8 mouse cellular contexts compared by ENCODE assay signal in genomic region chr9:50555094-50555446, GRCm38 (mm10). TPM values are rescaled to one million over a fixed set of nuclear protein-coding genes. Genes with fewer than 3 reads are reported as not detected.
DNase-seq lines count a peak whose midpoint lies in the region; ATAC-seq and TF ChIP-seq lines count a peak whose summit lies in the region.

Gene Bco2 (minus strand): TSS chr9:50555181.

- intact Hi-C loops in gastrocnemius, adult 2 months (cut with DNase I): no loop called here

- H3K4me2 ChIP-seq in forebrain, postnatal 0 days (ENCODE audit: low read depth): peak within 1 kb of the TSS; percentile 47
- peak within 1 kb of the TSS; percentile 22 for H3K4me2 ChIP-seq in liver, embryonic 12.5 days

- no peak for DNase-seq in gastrocnemius, adult 2 months
- DNase-seq in gastrocnemius, postnatal 25 days: no peak
- DNase-seq in forebrain, postnatal 0 days: no peak
- DNase-seq in urinary bladder, adult 18-20 months (ENCODE audit: low spot score in 2 of 2): no peak
- DNase-seq in spleen, adult 18-20 months: no peak
- no peak for DNase-seq in layer of hippocampus, adult 9-10 months (ENCODE audit: low spot score)

- H3K4me3 ChIP-seq in gastrocnemius, adult 2 months: peak within 1 kb of the TSS; percentile 64
- H3K4me3 ChIP-seq in E14TG2a.4 (replicated peaks; ENCODE audit: low read length): peak within 1 kb of the TSS; percentile 56
- H3K4me3 ChIP-seq in forebrain, postnatal 0 days (ENCODE audit: low read depth, low read length): peak within 1 kb of the TSS; percentile 17
- H3K4me3 ChIP-seq in liver, embryonic 12.5 days: peak within 1 kb of the TSS; percentile 9; the same call in 1 of the 2 replicates

- no peaks in the 10 kb centered on the region for H3K36me3 ChIP-seq in E14TG2a.4 (ENCODE audit: insufficient read depth, low read length)
- H3K36me3 ChIP-seq in forebrain, postnatal 0 days (ENCODE audit: insufficient read depth): no peaks in the 10 kb centered on the region
- H3K36me3 ChIP-seq in liver, embryonic 12.5 days: no peaks in the 10 kb centered on the region

- TF ChIP-seq CTCF in gastrocnemius, adult 2 months (IDR thresholded peaks at IDR 0.05): no peak
- TF ChIP-seq CTCF in E14TG2a.4 (conservative IDR thresholded peaks at IDR 0.05; ENCODE audit: low read length): no peak
- TF ChIP-seq CTCF in forebrain, postnatal 0 days (IDR thresholded peaks at IDR 0.05; ENCODE audit: low read depth): no peak

- peaks cover 6% of the 10 kb centered on the region for H3K27me3 ChIP-seq in E14TG2a.4 (ENCODE audit: insufficient read depth, low read length)
- no peaks in the 10 kb centered on the region for H3K27me3 ChIP-seq in forebrain, postnatal 0 days (ENCODE audit: insufficient read depth, low read length)
- 0 out of 2 replicates have a peak, but pooled peaks cover 3% of the 10 kb centered on the region for H3K27me3 ChIP-seq in liver, embryonic 12.5 days (replicated peaks)

- no peaks in the 10 kb centered on the region for H3K9me3 ChIP-seq in E14TG2a.4 (ENCODE audit: low read length)
- H3K9me3 ChIP-seq in forebrain, postnatal 0 days (ENCODE audit: low read length): no peaks in the 10 kb centered on the region
- no peaks in the 10 kb centered on the region for H3K9me3 ChIP-seq in liver, embryonic 12.5 days (replicated peaks)

- H3K27ac ChIP-seq in gastrocnemius, adult 2 months: peak within 1 kb of the TSS; percentile 74
- H3K27ac ChIP-seq in forebrain, postnatal 0 days (ENCODE audit: low read depth, low read length): peak within 1 kb of the TSS; percentile 57
- H3K27ac ChIP-seq in liver, embryonic 12.5 days: no peak within 1 kb of the TSS

- peak within 1 kb of the TSS; percentile 34; the same call in 1 of the 2 replicates for H3K9ac ChIP-seq in forebrain, postnatal 0 days
- no peak within 1 kb of the TSS for H3K9ac ChIP-seq in liver, embryonic 12.5 days

- H3K4me1 ChIP-seq in E14TG2a.4 (replicated peaks; ENCODE audit: low read depth, low read length): peaks cover 22% of the 10 kb centered on the region
- H3K4me1 ChIP-seq in forebrain, postnatal 0 days (ENCODE audit: insufficient read depth): peaks cover 7% of the 10 kb centered on the region; the same call in 1 of the 2 replicates
- no peaks in the 10 kb centered on the region for H3K4me1 ChIP-seq in liver, embryonic 12.5 days

- ATAC-seq in forebrain, postnatal 0 days: peak; percentile 67
- ATAC-seq in liver, embryonic 12.5 days: no peak

- WGBS in forebrain, postnatal 0 days: 5% methylated on average over 2 of the region's 2 CpGs
- WGBS in liver, embryonic 12.5 days (ENCODE audit: insufficient replicate concordance): 52% methylated on average over 2 of the region's 2 CpGs

RNA-seq across cellular contexts. Expression of gene Bco2, which starts in this region (rescaled TPM):
- total RNA-seq in gastrocnemius, adult 2 months (2021): under 1 TPM; 0.26 to 0.45 TPM
- under 1 TPM; 0.28 to 0.40 TPM for total RNA-seq in gastrocnemius, postnatal 25 days (2021)
- total RNA-seq in forebrain, postnatal 0 days (2014; rRNA removed): 0.76 and 0.92 TPM in 2 replicates
- 0.65 and 0.80 TPM in 2 replicates for polyA plus RNA-seq in forebrain, postnatal 0 days (2015; fragmentation: Nextera tagmentation; extraction: Ambion mirVana)
- polyA plus RNA-seq in liver, embryonic 12.5 days (2016; fragmentation: Nextera tagmentation; extraction: Ambion mirVana): 0.18 TPM in 2 replicates

Comparison
In these comparisons a context has a peak if more than half of its experiments do, and no peak if none do; other contexts are left out.
1. Peak in ATAC-seq, H3K4me3 ChIP-seq, H3K27ac ChIP-seq, H3K9ac ChIP-seq and H3K4me2 ChIP-seq in forebrain, postnatal 0 days; RNA of the gene not detected or under 1 TPM.
2. H3K4me3 ChIP-seq: peak in every context shown above with its lines; median percentile 64 in gastrocnemius, adult 2 months; 56 in E14TG2a.4; 17 in forebrain, postnatal 0 days; 9 in liver, embryonic 12.5 days.